Mouse (Mus musculus) MEL (cell line): ENCODE results near the gene Slc25a29. TPM values are rescaled to one million over a fixed set of nuclear protein-coding genes. Genes with fewer than 3 reads are reported as not detected.

Source experiments
- DNase-seq: peaks from one replicate; pipeline ENCODE4 v3.0.0; 2011; ENCODE audit warnings: low read depth, low spot score
- H3K27ac ChIP-seq: 2 replicates; pipeline ENCODE4 v1.5.1; 2012; ENCODE audit warnings: low read depth, mild to moderate bottlenecking, control low read depth, low read length, moderate library complexity; ENCODE audit not compliant: control insufficient read depth
- H3K27me3 ChIP-seq, 2 experiments: fragments of 150-350 bp in 1 of 2; sonication (generic) in 1 of 2; 2 replicates each; pipeline ENCODE4 v1.6.1; 2012; ENCODE audit warnings: low read length in 2 of 2, mild to moderate bottlenecking in 2 of 2, improper control_type of control experiment in 1 of 2, moderate library complexity in 1 of 2; ENCODE audit not compliant: insufficient read depth in 2 of 2, control insufficient read depth in 1 of 2
- H3K36me3 ChIP-seq, 2 experiments: 2 replicates each; pipeline ENCODE4 v1.6.1; 2012 to 2014; ENCODE audit warnings: low read length in 2 of 2, improper control_type of control experiment in 1 of 2, inconsistent platforms in 1 of 2, mild to moderate bottlenecking in 1 of 2; ENCODE audit not compliant: insufficient read depth in 2 of 2, control insufficient read depth in 1 of 2
- H3K4me1 ChIP-seq, 2 experiments: fragments of 150-350 bp in 1 of 2; sonication (generic) in 1 of 2; 2 replicates each; pipeline ENCODE4 v1.6.1; 2012; ENCODE audit warnings: low read length in 2 of 2, improper control_type of control experiment in 1 of 2, mild to moderate bottlenecking in 1 of 2; ENCODE audit not compliant: insufficient read depth in 2 of 2, control insufficient read depth in 1 of 2
- H3K4me3 ChIP-seq, 2 experiments: fragments of 150-350 bp in 1 of 2; sonication (generic) in 1 of 2; 2 replicates each; pipeline ENCODE4 v1.5.1; 2012; ENCODE audit warnings: low read depth in 2 of 2, low read length in 2 of 2, mild to moderate bottlenecking in 2 of 2, moderate library complexity in 2 of 2, control low read depth in 1 of 2, improper control_type of control experiment in 1 of 2; ENCODE audit not compliant: control insufficient read depth in 1 of 2, insufficient read depth in 1 of 2
- H3K79me2 ChIP-seq: 2 replicates; pipeline ENCODE4 v1.6.1; 2012; ENCODE audit warnings: mild to moderate bottlenecking, low read length, moderate library complexity; ENCODE audit not compliant: control insufficient read depth, poor library complexity, insufficient read depth
- H3K9ac ChIP-seq: 2 replicates; pipeline ENCODE4 v1.6.1; 2012; ENCODE audit warnings: low read depth, mild to moderate bottlenecking, control low read depth, low read length, moderate library complexity; ENCODE audit not compliant: control insufficient read depth, poor library complexity, severe bottlenecking
- H3K9me3 ChIP-seq: fragments of 150-350 bp; sonication (generic); replicated peaks from 2 replicates; pipeline ENCODE4 v1.6.1; 2012; ENCODE audit warnings: mild to moderate bottlenecking, low read length, improper control_type of control experiment, moderate library complexity; ENCODE audit not compliant: insufficient read depth
- CTCF ChIP-seq, 3 experiments: IDR thresholded peaks in 2 of 3; conservative IDR thresholded peaks in 1 of 3; 2 replicates each; pipeline ENCODE4 v1.5.1; 2011 to 2012; ENCODE audit warnings: low read length in 3 of 3, low read depth in 2 of 3, mild to moderate bottlenecking in 2 of 3, improper control_type of control experiment in 1 of 3, inconsistent platforms in 1 of 3, mixed read lengths in 1 of 3, moderate library complexity in 1 of 3; ENCODE audit not compliant: control insufficient read depth in 1 of 3, insufficient read depth in 1 of 3, poor library complexity in 1 of 3, severe bottlenecking in 1 of 3
- E2F4 ChIP-seq: IDR thresholded peaks from 2 replicates; pipeline ENCODE4 v1.6.1; 2011; ENCODE audit warnings: low read depth, low read length, improper control_type of control experiment, borderline replicate concordance
- ELF1 ChIP-seq: IDR thresholded peaks from 2 replicates; pipeline ENCODE4 v1.6.1; 2014; ENCODE audit warnings: low read depth, mild to moderate bottlenecking, inconsistent platforms, low read length, improper control_type of control experiment, moderate library complexity
- ETS1 ChIP-seq: IDR thresholded peaks from 2 replicates; pipeline ENCODE4 v1.6.1; 2012; ENCODE audit warnings: low read depth, mild to moderate bottlenecking, inconsistent platforms, low read length, improper control_type of control experiment, moderate library complexity
- GABPA ChIP-seq: IDR thresholded peaks from 2 replicates; pipeline ENCODE4 v1.6.1; 2012; ENCODE audit warnings: low read depth, mild to moderate bottlenecking, inconsistent platforms, low read length, improper control_type of control experiment, moderate library complexity
- GATA1 ChIP-seq: IDR thresholded peaks from 2 replicates; pipeline ENCODE4 v1.6.1; 2011; ENCODE audit warnings: low read depth, low read length, improper control_type of control experiment
- HCFC1 ChIP-seq: IDR thresholded peaks from 2 replicates; pipeline ENCODE4 v1.6.1; 2012; ENCODE audit warnings: low read depth, mild to moderate bottlenecking, inconsistent platforms, low read length, improper control_type of control experiment, moderate library complexity
- MAZ ChIP-seq: IDR thresholded peaks from 2 replicates; pipeline ENCODE4 v1.6.1; 2012; ENCODE audit warnings: low read depth, mild to moderate bottlenecking, inconsistent platforms, low read length, improper control_type of control experiment
- MYB ChIP-seq: IDR thresholded peaks from 2 replicates; pipeline ENCODE4 v1.6.1; 2011; ENCODE audit warnings: mild to moderate bottlenecking, low read depth, low read length, improper control_type of control experiment
- MYC ChIP-seq: IDR thresholded peaks from 2 replicates; pipeline ENCODE4 v1.6.1; 2011; ENCODE audit warnings: low read depth, mild to moderate bottlenecking, low read length, improper control_type of control experiment, moderate library complexity
- POLR2AphosphoS2 ChIP-seq: IDR thresholded peaks from 2 replicates; pipeline ENCODE4 v1.6.1; 2011; ENCODE audit warnings: low read length, improper control_type of control experiment
- SIN3A ChIP-seq: IDR thresholded peaks from 2 replicates; pipeline ENCODE4 v1.6.1; 2012; ENCODE audit warnings: low read length, improper control_type of control experiment, inconsistent platforms
- SMC3 ChIP-seq: IDR thresholded peaks from 2 replicates; pipeline ENCODE4 v1.6.1; 2011; ENCODE audit warnings: low read depth, low read length, improper control_type of control experiment
- TAL1 ChIP-seq: IDR thresholded peaks from 2 replicates; pipeline ENCODE4 v1.6.1; 2012; ENCODE audit warnings: mild to moderate bottlenecking, inconsistent platforms, low read length, moderate library complexity, mixed read lengths
- TCF12 ChIP-seq: IDR thresholded peaks from 2 replicates; pipeline ENCODE4 v1.6.1; 2014; ENCODE audit warnings: low read depth, mild to moderate bottlenecking, inconsistent platforms, low read length, improper control_type of control experiment, moderate library complexity
- UBTF ChIP-seq: IDR thresholded peaks from 2 replicates; pipeline ENCODE4 v1.6.1; 2012; ENCODE audit warnings: low read depth, mild to moderate bottlenecking, inconsistent platforms, low read length, improper control_type of control experiment, moderate library complexity, borderline replicate concordance; ENCODE audit not compliant: insufficient read depth
- USF1 ChIP-seq: IDR thresholded peaks from 2 replicates; pipeline ENCODE4 v1.6.1; 2014; ENCODE audit warnings: low read depth, mild to moderate bottlenecking, inconsistent platforms, low read length, improper control_type of control experiment, moderate library complexity
- USF2 ChIP-seq, 2 experiments: IDR thresholded peaks; 2 replicates each; pipeline ENCODE4 v1.6.1; 2011 to 2012; ENCODE audit warnings: improper control_type of control experiment in 2 of 2, low read length in 2 of 2, borderline replicate concordance in 1 of 2, inconsistent platforms in 1 of 2, low read depth in 1 of 2, mild to moderate bottlenecking in 1 of 2; ENCODE audit not compliant: insufficient read depth in 1 of 2
- polyA plus RNA-seq, 2 experiments: library from polyadenylated mRNA; stranded (reverse) in 1 of 2; unstranded in 1 of 2; fragments of >175 nt in 1 of 2; fragments of >200 nt in 1 of 2; gene quantifications; 2 replicates each; pipeline versions ENCODE4 v1.2.1 to v1.2.4; 2012; ENCODE audit warnings: low replicate concordance in 2 of 2, low read depth in 1 of 2; ENCODE audit not compliant: insufficient read length in 2 of 2, insufficient read depth in 1 of 2, missing spikeins in 1 of 2
- total RNA-seq: library from RNA; depleted of rRNA; stranded (reverse); fragments of 300-350 nt; gene quantifications from 2 replicates; pipeline ENCODE4 v1.2.3, GENCODE M21; 2012

Slc25a29 gene
- total and polyA plus RNA-seq, 3 experiments = 3.0 to 3.3 TPM; not detected in 1

GRCm38 (mm10) chr12:108857589-108858184 is 22.0 kb upstream of the Slc25a29 start:
- no peak for DNase-seq
- H3K4me1 ChIP-seq = no peaks in the 10 kb centered on the region
- H3K9ac ChIP-seq = no peak overlapping the region
- TF ChIP-seq SMC3 = no peak
- TF ChIP-seq USF1 = no peak
- TF ChIP-seq TCF12 = no peak
- TF ChIP-seq TAL1 = no peak
- no peak for TF ChIP-seq MAZ
- no peak for TF ChIP-seq HCFC1
- no peak for TF ChIP-seq ETS1
- TF ChIP-seq MYC = no peak
- TF ChIP-seq, all 39 proteins: peak for 0
- Histone ChIP-seq H3K79me2 (no peaks in the 10 kb centered on the region), H3K4me3 (no peak overlapping the region), H3K27ac (no peak overlapping the region), H3K36me3 (no peaks in the 10 kb centered on the region; a peak in 1 of 4 replicates), H3K27me3 (no peaks in the 10 kb centered on the region), H3K9me3 (no peaks in the 10 kb centered on the region)

GRCm38 (mm10) chr12:108857109-108857508 is 21.4 kb upstream of the Slc25a29 start:
- Histone ChIP-seq H3K4me3 (no peak overlapping the region), H3K27me3 (no peaks in the 10 kb centered on the region), H3K9ac (no peak overlapping the region), H3K36me3 (no peaks in the 10 kb centered on the region), H3K4me1 (no peaks in the 10 kb centered on the region), H3K79me2 (no peaks in the 10 kb centered on the region), H3K9me3 (no peaks in the 10 kb centered on the region), H3K27ac (no peak overlapping the region)
- DNase-seq = no peak
- TF ChIP-seq GATA1 (no peak), USF2 (IDR thresholded peaks at IDR 0.05; ENCODE audit: borderline replicate concordance in 1 of 2, insufficient read depth in 1 of 2, low read depth in 1 of 2, low read length in 2 of 2) (no peak), CTCF (IDR thresholded peaks at IDR 0.05 in 2 of 3, conservative IDR thresholded peaks at IDR 0.05 in 1 of 3; ENCODE audit: control insufficient read depth in 1 of 3, insufficient read depth in 1 of 3, low read depth in 2 of 3, low read length in 3 of 3, poor library complexity in 1 of 3, severe bottlenecking in 1 of 3) (no peak), GABPA (no peak), POLR2AphosphoS2 (no peak), UBTF (no peak), HCFC1 (no peak), TAL1 (no peak), MYB (no peak), E2F4 (no peak), ELF1 (no peak), MYC (no peak), SIN3A (no peak)
